Mouse (Mus musculus): ENCODE measurements around the gene Gm17402. TPM values are rescaled to one million over a fixed set of nuclear protein-coding genes. Genes with fewer than 3 reads are reported as not detected.

The Gm17402 gene
- polyA plus RNA-seq, 1 experiment from 2014 or later: not detected

DNA sequence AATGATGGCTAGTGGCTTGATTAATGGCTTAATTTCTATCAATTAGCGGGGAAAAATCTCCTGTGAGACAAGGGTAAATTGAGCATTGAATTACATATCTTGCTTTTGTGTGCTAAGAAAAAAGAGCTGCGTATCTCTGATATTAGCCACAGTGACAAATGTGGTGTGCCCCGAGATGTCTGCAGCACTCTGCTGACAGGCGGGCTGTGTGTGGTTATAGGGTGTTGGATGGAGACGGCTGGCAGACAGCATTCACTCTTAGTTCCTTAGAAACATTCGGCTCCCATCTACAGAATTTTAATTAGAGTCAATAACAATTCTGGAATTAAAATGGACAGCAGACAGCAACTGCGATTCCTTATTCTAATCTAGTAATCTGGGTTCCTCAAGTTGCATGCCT, 34.0 kb downstream of the Gm17402 start:
- no peak for ATAC-seq (ENCODE audit: insufficient number of reproducible peaks, low FRiP score, low TSS enrichment, low read depth)
- H3K9ac ChIP-seq (ENCODE audit: low read length): no peak overlapping the region
- 56% methylated on average over 7 of the region's 7 CpGs for WGBS

DNA sequence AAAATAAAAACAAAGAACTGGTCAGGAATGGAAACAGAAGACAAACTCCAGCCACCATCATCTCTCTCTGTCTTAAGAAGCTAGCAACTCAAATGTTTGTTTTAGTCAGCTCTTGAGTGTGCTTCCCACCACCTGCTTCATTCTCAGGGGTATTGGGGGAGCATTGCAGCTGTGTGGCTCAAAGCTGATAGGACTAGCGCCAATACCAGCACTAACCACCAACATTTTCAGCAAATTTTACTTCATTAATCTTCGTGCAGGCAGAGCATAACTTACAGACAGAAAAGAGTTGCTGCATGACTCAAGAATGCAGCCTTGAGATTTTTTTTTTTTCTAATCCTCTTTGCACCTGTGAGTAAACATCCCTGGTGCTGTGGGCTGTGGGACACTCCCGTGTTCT, 35.4 kb downstream of the Gm17402 start:
- H3K36me3 ChIP-seq (ENCODE audit: control insufficient read depth, insufficient read depth, low read length): no peaks in the 10 kb centered on the region
- H3K27ac ChIP-seq (replicated peaks; ENCODE audit: low read depth, low read length): no peak overlapping the region
- no peaks in the 10 kb centered on the region for H3K9me3 ChIP-seq (ENCODE audit: control insufficient read depth, low read length)
- H3K9ac ChIP-seq (ENCODE audit: low read length): no peak overlapping the region
- 0 out of 2 replicates have a peak, but pooled peaks cover 3% of the 10 kb centered on the region for H3K4me1 ChIP-seq (ENCODE audit: control insufficient read depth, insufficient read depth, low read length)
- 70% methylated on average over 3 of the region's 3 CpGs for WGBS
- no peak for DNase-seq (ENCODE audit: low spot score)
- no peak overlapping the region for H3K4me3 ChIP-seq (ENCODE audit: low read depth, low read length)
- no peaks in the 10 kb centered on the region for H3K27me3 ChIP-seq (ENCODE audit: control insufficient read depth, insufficient read depth, low read length)
- ATAC-seq (ENCODE audit: insufficient number of reproducible peaks, low FRiP score, low TSS enrichment, low read depth): no peak
- H3K4me2 ChIP-seq (ENCODE audit: low read depth, severe bottlenecking): no peak overlapping the region

More for the DNA sequence above, 34.0 kb downstream of the Gm17402 start:
- Histone ChIP-seq H3K9me3 (ENCODE audit: control insufficient read depth, low read length) (no peaks in the 10 kb centered on the region), H3K4me3 (ENCODE audit: low read depth, low read length) (no peak overlapping the region), H3K27me3 (ENCODE audit: control insufficient read depth, insufficient read depth, low read length) (no peaks in the 10 kb centered on the region), H3K4me1 (ENCODE audit: control insufficient read depth, insufficient read depth, low read length) (no peaks in the 10 kb centered on the region), H3K4me2 (ENCODE audit: low read depth, severe bottlenecking) (no peak overlapping the region), H3K36me3 (ENCODE audit: control insufficient read depth, insufficient read depth, low read length) (no peaks in the 10 kb centered on the region), H3K27ac (replicated peaks; ENCODE audit: low read depth, low read length) (no peak overlapping the region)
- DNase-seq (ENCODE audit: low spot score): no peak

DNA sequence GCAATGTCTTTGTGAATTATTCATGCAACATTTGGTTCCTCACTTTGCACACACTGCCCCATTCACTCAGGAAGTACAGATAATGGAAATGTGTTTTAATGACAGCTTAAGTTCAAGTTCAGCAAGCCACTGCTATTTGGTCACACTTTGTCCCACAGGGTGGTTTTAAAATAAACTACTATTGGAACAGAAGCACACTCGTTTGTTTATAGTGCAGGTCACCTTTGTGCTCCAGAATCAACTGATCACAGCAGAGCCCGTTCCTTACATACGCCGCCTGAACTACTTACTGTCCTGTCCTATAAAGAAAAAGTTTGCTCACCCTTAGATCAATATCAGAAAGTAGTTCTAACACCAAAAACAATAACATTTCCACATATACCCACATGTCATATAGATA, 52.5 kb downstream of the Gm17402 start:
- no peaks in the 10 kb centered on the region for H3K36me3 ChIP-seq (ENCODE audit: control insufficient read depth, insufficient read depth, low read length)
- no peaks in the 10 kb centered on the region for H3K9me3 ChIP-seq (ENCODE audit: control insufficient read depth, low read length)
- no peak overlapping the region for H3K9ac ChIP-seq (ENCODE audit: low read length)
- 83% methylated on average over 4 of the region's 4 CpGs for WGBS
- H3K27ac ChIP-seq (replicated peaks; ENCODE audit: low read depth, low read length): no peak overlapping the region
- no peaks in the 10 kb centered on the region for H3K4me1 ChIP-seq (ENCODE audit: control insufficient read depth, insufficient read depth, low read length)
- H3K27me3 ChIP-seq (ENCODE audit: control insufficient read depth, insufficient read depth, low read length): no peaks in the 10 kb centered on the region
- no peak for DNase-seq (ENCODE audit: low spot score)
- no peak for ATAC-seq (ENCODE audit: insufficient number of reproducible peaks, low FRiP score, low TSS enrichment, low read depth)
- H3K4me3 ChIP-seq (ENCODE audit: low read depth, low read length): no peak overlapping the region
- no peak overlapping the region for H3K4me2 ChIP-seq (ENCODE audit: low read depth, severe bottlenecking)

Other genes with a start within 250 kb of the Gm17402 start
- gene Mlf1, start 1.1 kb downstream of the Gm17402 start, polyA plus RNA-seq (2014; fragmentation: Nextera tagmentation; extraction: Ambion mirVana): 24.6 and 26.3 TPM in 2 replicates
- gene Gfm1, start 54.9 kb upstream of the Gm17402 start, polyA plus RNA-seq (2014; fragmentation: Nextera tagmentation; extraction: Ambion mirVana): 55.4 and 60.5 TPM in 2 replicates
- gene Lxn, start 88.8 kb upstream of the Gm17402 start, polyA plus RNA-seq (2014; fragmentation: Nextera tagmentation; extraction: Ambion mirVana): 119 and 125 TPM in 2 replicates
- 9.8 TPM in 2 replicates for gene Rarres1, start 140.4 kb upstream of the Gm17402 start, polyA plus RNA-seq (2014; fragmentation: Nextera tagmentation; extraction: Ambion mirVana)
- gene Mfsd1, start 207.6 kb upstream of the Gm17402 start, polyA plus RNA-seq (2014; fragmentation: Nextera tagmentation; extraction: Ambion mirVana): 62.6 and 63.1 TPM in 2 replicates